Mouse (Mus musculus) CH12.LX (cell line): ENCODE measurements around the gene Htatip2.

Experiments
- POLR2A ChIP-seq: IDR thresholded peaks from 2 replicates; pipeline ENCODE4 v1.6.1; 2011; ENCODE audit warnings: low read depth, mild to moderate bottlenecking, improper control_type of control experiment, low read length
- RCOR1 ChIP-seq: conservative IDR thresholded peaks from 2 replicates; pipeline ENCODE4 v1.6.1; 2012; ENCODE audit warnings: low read depth, mild to moderate bottlenecking, inconsistent platforms, low read length, improper control_type of control experiment
- ZMIZ1 ChIP-seq: IDR thresholded peaks from 2 replicates; pipeline ENCODE4 v1.6.1; 2012; ENCODE audit warnings: low read depth, mild to moderate bottlenecking, inconsistent platforms, low read length, improper control_type of control experiment

GRCm38 (mm10) chr7:49754767-49755166 is 4.1 kb upstream of the Htatip2 start:
- TF ChIP-seq ZMIZ1: no peak
- TF ChIP-seq RCOR1: no peak
- no peak for TF ChIP-seq POLR2A
